Mouse (Mus musculus): ENCODE measurements around the gene Mroh2a. TPM values are rescaled to one million over a fixed set of nuclear protein-coding genes. Genes with fewer than 3 reads are reported as not detected.

Mroh2a gene
- total RNA-seq, 1 experiment from 2014 or later = 0.26 TPM

DNA sequence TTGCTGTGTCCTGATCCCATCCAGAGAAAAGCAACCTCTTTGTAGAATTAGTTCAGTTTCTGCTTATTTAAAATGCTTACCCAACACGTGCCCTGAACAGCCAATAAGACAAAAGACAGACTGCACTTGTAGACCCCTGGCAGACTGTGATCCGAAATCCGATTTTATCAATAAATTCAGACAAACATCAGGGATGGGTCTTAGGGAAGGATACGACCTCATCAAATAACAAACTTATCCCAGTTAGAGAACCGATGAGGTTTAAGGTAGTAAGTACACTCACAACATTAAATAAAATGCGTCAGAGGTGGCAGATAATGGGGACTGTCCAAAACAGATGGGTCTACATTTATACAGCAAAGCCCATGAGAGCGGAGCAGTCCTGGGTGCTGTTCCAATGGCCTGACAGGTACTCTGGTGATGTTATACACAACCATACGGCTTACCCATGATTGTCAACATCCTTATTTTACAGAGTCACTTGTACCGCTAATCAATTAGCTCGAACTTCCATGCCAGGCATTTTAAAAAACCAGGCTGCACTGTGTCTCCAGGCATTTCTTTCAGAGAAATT lies 49.8 kb downstream of the Mroh2a start:
- DNase-seq = no peak

DNA sequence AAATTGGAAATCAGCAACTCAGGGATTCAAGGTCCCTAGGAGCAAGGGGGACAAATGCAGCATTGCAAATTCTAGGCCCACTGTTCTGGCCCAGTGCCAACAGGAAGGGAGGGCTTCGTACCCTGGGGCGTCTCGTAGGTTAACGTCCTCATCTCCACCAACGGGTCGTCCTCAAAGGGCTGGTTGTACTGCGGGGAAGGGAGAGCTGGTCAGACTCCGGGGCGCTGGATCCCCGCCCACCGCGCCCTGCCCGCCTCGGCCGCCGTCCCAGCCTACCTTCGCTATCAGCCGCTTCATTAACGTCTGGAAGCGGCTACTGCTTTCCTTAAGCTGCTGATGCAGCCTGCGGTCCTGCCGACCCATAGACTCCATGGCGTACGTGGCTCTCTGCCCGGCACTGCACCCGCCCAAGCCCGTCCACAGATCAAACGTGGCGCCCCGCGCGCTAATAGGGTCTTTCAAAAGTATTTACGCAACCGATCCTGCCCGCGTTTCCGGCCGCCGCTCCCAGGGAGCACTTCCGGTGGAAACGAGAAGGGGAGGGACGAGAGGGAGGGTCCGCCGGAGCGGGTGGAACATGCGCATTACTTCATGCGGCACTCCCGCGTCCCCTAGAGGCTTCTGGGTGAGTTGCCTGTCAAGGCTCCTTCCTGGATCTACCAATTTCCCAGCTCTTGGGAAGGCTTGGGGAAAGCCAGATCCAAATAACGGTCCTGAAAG lies 50.5 kb downstream of the Mroh2a start, which contains the start of the genes Hjurp and Trpm8:
Gene Hjurp (minus strand): TSS at position 536 of the 720 bp plus-strand sequence.
Gene Trpm8 (plus strand): TSS at position 564 of the 720 bp plus-strand sequence.
- DNase-seq = peak; percentile 100

DNA sequence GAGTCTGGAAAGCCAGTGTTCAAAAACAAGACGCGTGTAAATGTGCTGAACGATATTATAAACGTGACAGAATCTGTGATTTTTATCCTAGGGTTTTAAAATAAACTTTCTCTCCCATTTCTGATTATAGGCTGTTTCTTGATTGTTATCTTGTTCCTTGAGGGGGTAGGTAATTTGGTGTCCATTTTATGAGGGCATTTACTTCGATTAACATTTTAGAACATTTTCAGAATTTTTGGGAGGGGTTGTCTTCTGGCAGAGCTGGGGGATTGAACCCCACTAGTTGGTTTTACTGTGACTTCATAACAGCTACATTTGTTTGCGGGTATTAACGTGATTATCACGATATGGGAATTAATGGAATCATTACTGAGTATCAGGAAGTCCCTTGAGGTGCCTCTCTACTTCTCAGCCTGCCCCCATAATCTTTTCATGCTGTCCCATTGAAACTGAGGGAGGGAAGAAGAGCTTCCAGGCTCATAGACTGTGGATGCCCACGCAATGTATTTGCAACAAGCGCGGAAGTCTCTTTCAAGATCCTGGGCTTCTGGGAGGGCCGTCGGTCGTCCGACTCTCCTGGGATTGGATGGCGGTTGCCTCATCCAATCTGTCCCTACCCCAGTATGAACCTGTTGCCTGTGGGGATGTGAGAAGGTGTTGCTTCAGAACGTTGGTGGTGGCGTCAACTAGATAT lies 51.2 kb downstream of the Mroh2a start:
- no peak for DNase-seq

DNA sequence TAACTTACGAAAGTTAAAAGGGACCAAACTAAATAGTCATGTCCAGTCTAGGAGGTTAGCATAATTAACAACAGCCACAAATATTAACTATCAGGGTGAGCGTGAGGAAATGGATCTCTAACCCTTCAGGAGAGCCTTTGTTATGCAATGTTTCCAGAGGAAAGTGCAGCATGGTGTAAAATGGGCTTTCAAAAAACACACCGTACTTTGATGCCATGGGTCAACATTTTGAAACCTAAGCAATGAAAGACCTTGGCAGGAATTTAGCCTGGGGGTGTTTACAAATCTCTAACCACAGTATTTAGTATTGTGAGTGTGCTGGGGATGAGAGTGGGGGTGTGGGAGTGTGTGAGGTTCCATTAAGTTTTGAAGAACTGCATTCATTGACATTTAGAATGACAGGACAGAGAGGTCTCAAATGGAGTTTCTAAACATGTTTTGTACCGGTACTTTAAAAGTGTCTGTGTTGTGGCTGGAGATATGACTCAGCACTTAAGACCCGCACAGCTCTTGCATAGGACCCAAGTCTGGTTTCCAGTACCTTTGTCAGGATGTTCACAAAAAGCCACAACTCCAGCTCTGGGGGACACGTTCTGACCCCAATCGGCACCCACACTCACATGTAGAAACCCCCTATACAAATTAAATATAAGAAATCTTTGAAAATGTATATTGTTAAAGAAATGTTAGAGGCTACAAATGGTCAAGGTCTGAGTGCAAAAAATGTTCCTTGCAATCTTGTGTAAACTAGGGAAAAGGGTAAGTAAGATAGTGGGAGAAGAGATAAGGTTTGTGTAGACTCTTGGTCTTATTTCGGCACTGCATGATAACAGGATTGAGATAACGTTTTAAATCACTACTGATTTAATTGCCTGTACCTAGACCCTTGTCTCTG lies 52.6 kb downstream of the Mroh2a start:
- DNase-seq = no peak

DNA sequence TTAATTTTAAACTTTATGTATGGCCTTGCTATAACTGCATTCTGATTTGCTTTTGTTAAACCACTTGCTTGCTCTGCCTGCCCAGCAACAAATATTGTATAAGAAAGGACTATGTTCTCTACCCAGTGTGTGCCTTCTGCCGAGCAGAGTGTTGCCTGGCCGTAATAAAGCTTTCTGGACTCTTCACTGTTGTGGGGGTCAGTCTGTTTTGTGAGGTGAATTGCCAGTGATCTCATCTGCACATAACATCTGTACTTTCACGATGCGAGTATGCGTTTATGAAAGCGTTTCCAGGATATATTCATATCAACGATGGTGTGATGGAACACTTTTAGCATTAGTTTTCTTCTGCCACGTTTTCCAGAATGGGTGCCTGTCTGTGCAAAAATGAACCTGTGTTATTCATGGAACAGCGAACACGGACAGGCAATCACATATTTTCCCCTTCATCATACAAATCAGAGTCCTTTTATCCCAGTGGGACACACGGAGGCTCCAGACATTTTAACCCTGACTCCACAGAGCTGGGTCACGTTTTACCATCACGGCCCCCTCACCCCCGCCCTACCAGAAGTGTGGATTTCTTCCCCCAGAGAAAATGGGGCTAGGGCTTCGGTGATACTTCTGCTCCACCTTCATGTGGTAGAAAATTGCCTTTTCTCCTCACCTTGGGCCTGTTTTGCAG lies 53.4 kb downstream of the Mroh2a start:
- DNase-seq = no peak

DNA sequence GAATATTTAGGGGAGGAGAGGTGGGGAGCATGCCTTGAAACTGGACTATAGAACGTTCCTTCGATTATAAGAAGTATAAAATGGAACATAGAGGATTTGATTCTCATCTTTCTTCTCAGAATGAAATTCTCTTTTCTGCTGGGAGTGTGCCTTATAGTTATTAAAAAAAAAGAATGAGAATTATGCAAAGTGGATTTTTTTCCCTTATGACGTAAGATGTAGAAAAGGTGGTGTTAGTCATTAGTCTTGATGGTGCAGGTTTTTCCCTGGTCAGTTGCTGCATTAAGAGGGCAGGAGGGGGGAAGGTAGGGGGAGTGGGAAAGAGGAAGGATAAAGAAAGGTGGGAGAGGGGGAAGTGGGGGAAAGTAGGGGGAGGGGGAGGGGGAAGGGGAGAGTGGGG lies 55.5 kb downstream of the Mroh2a start:
- no peak for DNase-seq

DNA sequence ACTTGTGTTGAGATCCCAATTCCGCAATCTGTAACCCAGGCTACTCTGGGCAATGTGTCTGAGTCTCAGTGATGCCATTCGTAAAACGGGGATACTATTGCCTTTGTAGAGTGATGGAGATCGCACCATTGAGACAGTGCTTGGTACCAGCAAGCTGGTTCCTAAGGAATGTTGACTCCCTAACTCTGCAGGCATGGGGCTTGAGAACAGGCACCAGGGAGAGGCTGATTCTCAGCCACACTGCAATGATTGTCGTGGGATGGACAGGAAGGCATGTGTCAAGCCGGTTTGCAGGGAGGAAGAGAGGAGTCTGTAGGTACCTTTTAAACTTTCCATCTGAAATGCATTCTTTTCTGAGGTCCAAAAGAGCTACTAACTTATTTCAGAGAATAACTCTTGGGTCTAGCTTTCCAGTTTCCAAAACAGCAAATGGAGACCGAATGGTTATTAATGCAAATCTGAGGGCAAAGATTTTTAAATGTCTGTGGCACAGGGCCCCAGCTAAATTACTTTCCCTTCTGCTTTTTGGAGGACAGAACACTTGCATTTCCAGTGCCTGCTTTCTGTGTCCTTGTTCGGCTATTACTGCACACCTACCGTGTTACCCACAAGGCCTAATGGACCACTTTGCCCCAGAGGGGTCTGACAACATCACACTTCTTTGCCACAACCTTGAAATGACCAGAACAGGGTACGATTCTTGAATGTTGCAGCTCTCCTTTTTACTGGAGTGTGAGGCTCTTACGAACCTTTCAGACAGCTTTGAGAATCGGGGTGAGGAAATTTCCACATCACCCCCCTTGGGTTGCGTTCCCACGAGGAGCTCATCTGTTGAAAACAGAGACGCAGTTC lies 56.8 kb downstream of the Mroh2a start:
- DNase-seq = no peak

DNA sequence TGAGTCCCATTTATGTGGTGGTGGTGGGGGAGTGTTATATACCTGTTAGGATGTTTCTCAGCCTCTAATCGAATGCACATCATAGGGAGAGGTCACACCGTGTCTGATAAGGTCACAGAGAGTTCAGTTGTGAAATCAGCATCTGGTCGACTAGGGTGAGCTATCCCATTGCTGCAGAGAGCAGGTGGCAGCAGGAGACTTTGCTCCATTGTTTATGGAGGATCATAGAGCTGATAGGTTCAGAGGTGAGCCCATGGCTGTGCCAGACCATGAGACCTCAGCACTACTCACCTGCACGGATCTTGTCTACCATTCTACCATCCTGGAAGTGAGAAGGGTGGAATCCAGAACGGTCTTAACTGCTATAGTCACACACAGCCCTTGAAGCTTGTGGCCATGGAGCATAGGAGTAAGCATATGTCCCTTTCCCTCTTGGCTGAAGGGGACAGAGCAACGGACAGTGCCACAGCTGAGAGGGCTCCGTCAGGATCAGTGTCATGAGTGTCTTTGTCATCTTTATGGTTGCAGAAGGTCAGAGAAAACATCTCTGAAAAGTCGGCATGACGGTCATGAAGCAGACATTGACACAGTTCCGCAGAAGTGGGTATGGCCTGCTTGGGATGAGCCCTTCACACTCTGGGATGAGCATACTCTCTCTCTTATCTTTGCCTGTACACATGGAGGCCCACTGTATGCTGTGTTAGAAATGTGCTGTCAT lies 57.6 kb downstream of the Mroh2a start:
- no peak for DNase-seq

DNA sequence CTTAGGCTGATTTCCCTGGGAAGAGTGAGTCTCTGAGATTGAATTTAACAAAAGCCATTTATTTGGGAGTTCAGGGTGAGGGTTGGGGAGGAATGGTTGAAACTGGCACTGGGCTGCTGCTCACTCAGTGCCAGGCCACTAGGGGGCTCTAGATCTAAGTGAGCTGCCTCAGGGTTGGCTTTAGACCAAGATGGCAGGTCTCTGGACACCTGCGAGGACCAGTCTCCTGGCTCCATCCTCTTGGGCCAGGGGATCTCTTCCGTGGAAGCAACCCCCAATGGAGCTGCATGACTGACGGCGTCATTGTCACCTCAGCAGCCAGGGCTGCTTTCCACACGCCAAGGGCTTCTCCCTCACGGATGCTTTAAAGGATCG lies 58.1 kb downstream of the Mroh2a start:
- peak; percentile 77 for DNase-seq

DNA sequence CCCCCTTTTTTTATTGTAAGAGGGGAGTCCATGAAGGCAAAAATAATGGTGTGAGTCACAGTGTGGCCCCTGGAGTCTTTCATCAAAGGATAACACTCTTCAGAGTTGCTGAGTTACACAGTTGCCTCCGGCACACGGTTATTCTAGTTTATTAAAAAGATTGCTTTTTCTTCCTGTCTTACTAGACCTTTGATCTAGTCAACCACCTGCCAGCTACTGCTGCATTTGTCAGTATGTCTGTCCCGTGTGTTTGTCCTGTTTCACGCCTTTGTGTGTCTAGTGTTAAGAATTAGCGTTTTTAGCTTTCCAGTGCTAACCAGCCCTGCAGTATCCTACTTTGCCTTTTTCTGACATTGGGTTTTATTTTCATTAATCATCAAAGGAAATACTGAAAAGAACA lies 58.9 kb downstream of the Mroh2a start:
- DNase-seq = no peak

DNA sequence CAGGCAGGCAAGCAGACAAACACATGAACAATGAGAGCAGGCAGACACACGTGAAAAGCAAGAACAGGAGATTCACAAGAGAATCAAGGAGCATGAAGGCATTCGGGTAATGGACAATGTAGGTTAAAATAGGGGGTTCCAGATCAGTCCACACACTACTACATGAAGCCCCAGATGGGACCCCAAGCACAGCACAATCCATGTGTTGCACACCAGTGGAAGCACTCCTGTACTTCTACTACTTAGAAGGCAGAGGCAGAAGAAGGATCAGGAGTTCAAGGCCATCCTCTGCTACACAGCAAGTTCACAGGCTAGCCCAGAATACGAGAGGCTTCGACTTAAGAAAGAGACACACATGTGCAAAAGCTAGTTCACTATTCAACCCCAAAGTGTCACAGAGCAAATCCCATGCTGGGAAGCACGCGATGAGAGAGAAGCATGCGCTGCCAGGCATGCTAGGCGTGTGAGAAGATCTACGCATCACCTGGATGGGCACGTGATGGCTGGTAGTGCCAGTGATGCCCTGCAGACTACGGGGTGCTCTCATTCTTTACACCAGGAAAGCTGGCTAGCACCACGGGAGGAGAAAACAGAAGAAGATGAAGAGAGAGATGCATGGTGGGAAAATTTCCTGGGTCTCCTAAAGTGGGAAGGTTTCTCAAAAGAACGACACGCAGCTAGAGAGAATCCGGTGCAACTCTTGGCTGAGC lies 59.5 kb downstream of the Mroh2a start:
- DNase-seq = no peak

DNA sequence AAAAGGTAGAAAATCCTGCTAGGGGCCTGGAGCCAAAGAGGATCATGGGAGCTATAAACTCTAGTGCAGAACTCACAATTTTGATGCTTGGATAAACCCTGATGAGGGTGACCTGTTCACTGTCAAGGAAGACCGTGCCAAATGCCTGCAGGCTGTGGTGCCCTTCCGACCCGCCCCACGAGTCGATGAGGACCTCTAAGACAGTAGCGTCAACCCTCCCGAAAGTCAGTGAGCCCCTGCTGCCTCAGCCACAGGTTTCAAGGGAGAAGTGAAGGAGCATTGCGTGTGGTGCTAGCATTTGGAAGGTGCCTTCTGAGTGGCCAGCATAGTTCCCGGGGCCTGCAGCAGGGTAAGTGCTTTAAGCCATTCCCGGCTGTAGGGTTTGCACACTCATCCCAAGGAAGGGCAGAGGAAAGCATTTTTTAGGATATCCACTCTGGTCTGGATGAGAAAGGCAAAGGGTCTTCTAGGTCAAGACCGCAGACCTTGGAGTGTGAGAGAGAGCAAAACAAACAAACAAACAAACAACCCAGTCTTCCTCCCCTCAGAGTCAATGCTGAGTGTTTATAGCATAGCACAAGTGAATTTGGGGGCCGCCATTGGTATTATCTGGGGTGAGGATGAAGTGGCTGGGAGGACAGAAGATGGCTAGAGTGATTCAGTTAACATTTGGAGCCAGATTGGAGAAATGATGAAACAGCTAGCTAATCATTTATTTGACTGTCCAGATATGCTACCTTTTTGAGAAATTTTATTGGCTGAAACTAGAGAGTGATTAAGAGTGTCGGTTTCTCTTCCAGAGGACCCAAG lies 60.3 kb downstream of the Mroh2a start:
- no peak for DNase-seq

DNA sequence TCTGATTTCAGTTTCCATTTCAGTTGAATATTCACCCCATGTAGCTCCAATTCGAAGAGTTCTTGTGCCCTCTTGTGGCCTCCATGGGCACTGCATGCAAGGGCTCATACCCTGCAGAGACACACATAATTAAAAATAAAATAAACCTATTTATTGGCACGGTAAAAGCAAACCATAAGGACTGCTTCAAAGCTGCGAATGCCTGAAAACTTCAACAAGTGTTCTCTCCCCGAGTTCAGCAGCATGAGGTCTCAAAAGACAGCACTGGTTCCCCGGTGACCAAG lies 60.9 kb downstream of the Mroh2a start:
- DNase-seq = peak; percentile 88

DNA sequence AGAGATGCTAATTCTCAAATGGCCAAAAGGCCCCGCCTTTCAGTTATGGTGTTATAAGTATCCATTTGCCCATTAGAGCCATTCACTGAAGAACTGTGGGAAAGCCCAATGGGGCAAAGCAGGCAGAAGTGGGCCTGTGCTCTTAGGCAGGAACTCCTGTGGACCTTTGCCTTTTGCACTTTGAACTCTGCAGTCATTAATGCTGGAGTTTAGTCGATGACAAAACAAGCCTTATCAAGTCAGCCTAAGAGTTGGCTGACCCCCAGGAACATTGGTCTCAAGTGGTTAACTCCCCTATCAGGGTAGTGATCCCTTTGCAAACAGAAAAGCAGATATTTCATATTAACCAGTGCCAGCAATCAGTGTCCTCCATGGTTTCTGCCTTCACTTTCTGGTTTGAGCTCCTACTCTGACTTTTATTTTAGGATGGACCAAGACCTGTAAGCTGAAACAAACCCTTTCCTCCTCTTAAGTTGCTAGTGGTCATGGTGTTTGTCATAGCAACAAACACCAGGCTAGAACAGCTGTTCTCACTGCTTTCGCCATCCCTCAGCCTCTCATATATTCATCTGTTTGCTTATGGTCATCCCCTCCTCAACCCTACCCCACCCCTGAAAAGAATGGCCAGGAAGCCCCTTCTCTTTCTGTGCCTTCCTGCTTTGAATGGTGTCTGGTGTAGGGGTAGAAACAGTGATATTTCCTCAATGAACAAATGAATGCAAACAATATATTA lies 61.4 kb downstream of the Mroh2a start:
- no peak for DNase-seq

DNA sequence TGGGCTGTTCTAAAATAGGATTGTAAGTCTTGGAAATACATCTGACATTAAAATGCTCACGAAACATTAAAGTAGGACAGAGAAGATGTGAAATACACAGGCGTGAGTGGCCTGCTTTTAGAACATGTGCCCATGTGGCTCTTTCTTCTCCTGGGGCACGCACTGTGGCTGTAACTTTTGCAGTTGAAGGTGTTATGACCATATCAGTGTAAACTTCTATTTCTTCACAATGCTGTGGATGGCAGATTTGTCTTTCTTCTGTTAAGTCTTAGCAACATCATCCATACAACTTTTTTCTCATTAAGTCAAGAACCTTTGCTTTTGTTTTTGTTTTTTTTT lies 62.0 kb downstream of the Mroh2a start:
- DNase-seq = no peak

DNA sequence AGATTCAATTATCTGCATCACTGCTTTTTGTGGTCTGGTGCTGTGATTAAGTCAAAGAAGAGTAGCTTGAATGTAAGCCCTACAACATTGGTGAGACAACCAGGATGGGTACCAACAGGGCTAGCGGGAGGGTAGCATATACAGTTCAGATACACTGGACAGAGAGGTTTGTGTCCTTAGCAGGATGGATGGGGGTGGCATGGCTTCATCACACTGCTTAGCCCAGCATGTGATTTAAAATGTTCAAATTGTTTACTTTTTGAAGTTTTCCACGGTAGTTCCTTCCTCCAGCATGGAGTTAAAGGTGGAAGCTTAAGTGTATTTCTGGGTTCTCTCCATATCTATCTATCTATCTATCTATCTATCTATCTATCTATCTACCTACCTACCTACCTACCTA lies 62.4 kb downstream of the Mroh2a start:
- no peak for DNase-seq

DNA sequence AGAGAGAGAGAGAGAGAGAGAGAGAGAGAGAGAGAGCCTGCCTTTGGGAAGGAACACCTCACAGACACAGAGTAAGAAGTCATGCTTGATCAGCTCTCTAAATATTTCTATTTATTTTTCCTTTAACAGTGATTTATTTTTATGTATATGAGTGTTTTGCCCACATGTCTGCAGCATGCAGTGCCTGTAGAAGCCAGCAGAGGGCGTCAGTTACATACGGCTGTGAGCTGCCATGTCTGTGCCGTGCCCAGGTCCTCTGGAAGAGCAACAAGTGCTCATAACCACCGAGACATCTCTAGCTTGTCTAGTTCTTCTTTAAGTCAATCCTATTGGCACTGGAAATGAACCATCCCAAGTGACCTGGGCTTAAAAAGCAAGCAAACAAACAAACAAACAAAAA lies 63.1 kb downstream of the Mroh2a start:
- DNase-seq = peak; percentile 88

DNA sequence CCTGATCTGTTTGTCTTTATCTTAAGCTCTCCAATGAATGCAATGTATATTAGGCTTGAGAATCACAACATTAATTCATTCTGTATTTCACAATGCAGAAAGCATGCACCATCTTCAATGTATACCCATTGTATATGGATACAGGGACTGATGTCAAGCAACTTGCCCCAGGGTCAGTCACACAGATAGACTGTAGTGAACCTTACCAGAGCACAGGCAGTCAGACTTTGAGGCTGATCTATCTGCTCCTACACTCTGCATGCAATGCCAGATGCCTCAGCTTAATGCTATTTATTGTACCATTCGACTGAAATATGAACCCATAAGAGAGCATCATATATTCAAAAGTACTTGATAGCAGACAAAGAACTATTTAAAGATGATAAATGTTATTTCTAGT lies 63.7 kb downstream of the Mroh2a start:
- no peak for DNase-seq
